Mouse (Mus musculus): ENCODE measurements at regions not wholly inside any gene's neighbourhood (a gene's known extent, or its start where the extent isn't known, plus 50 kb on each side); places are given as distances from the start of the nearest gene placed in this dataset.
A peak's percentile ranks its signal among the peaks of the same experiment; 100 is the strongest.

DNA sequence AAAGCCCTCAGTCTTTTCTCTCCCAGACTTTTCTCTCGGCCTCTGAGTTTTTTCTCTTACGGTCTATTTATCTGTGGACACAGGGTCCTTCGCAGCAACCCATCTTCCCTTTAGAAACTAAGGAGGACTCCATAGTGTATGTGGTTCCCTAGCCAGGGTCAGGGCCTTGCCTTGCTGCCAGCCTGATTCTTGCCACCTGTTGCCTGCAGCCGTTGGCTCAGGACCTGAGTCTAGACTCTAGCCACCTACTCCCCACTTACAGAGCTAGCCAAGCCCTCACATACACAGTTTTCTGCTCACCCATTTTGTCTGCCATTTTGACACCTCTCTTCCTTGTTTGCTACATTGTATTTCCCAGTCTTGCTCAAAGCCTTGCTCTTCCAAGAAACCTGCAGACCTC, 165.2 kb downstream of the Zfp36l1 start:
- Histone ChIP-seq H3K4me1 (peaks cover 62% of the 10 kb centered on the region), H3K36me3 (no peaks in the 10 kb centered on the region), H3K4me3 (no peak overlapping the region), H3K9me3 (no peaks in the 10 kb centered on the region), H3K9ac (no peak overlapping the region), H3K27ac (peak overlapping the region; percentile 74), H3K4me2 (no peak overlapping the region), H3K27me3 (no peaks in the 10 kb centered on the region)
- no peak for ATAC-seq (ENCODE audit: insufficient number of reproducible peaks, insufficient read depth, low FRiP score, low TSS enrichment, low read depth)
- 86% methylated on average over 4 of the region's 4 CpGs for WGBS

DNA sequence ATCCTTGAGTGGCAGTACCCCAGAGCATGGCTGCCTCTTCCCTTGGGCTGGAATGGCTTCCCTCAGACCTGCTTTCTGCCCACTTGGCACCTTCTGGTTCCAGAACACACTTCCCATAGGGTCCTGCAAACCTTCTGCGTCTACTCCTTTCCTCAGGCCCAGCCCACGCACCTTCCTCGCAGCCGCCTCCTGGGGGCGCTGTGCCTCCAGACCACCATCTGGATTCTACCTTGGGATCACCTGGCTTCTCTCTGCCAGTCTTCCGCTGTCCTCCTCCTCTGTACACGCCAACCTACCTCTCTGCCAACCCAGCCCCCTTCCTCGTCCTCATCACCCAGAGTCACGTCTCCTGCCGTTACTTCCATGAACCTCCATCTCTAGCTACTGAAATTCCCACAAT, 166.0 kb downstream of the Zfp36l1 start:
- no peak overlapping the region for H3K4me2 ChIP-seq
- no peaks in the 10 kb centered on the region for H3K36me3 ChIP-seq
- H3K4me3 ChIP-seq, result no peak overlapping the region
- H3K9me3 ChIP-seq, result no peaks in the 10 kb centered on the region
- peaks cover 69% of the 10 kb centered on the region for H3K4me1 ChIP-seq
- no peak overlapping the region for H3K9ac ChIP-seq
- WGBS, result 85% methylated on average over 10 of the region's 10 CpGs
- H3K27me3 ChIP-seq, result no peaks in the 10 kb centered on the region
- no peak overlapping the region for H3K27ac ChIP-seq
- ATAC-seq (ENCODE audit: insufficient number of reproducible peaks, insufficient read depth, low FRiP score, low TSS enrichment, low read depth), result no peak

DNA sequence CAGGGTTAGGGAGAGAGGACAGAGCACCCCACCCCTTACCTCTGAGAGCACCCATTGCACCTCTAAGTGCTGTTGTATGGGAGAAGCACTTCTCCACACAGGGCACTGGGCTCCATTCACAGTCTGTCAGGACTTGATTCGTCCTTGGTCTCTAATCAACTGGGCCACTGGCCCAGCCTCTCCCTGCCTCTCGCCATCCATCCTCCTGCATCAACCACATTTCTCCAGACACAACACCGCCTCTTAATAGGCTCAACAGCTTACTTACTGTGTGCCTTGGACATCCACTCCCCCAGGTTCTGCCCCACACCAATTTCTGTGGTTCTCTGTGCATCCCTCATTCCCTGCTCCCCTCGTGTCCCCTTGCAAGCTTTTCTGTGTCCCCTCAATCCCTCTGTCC, 166.9 kb downstream of the Zfp36l1 start:
- H3K27ac ChIP-seq, result peak overlapping the region; percentile 87; the same call in 1 of the 2 replicates
- H3K4me2 ChIP-seq, result no peak overlapping the region
- no peaks in the 10 kb centered on the region for H3K27me3 ChIP-seq
- no peaks in the 10 kb centered on the region for H3K9me3 ChIP-seq
- no peak overlapping the region for H3K9ac ChIP-seq
- no peak for ATAC-seq (ENCODE audit: insufficient number of reproducible peaks, insufficient read depth, low FRiP score, low TSS enrichment, low read depth)
- WGBS, result 88% methylated on average over 4 of the region's 4 CpGs
- H3K4me3 ChIP-seq, result no peak overlapping the region
- no peaks in the 10 kb centered on the region for H3K36me3 ChIP-seq
- H3K4me1 ChIP-seq, result peaks cover 68% of the 10 kb centered on the region

DNA sequence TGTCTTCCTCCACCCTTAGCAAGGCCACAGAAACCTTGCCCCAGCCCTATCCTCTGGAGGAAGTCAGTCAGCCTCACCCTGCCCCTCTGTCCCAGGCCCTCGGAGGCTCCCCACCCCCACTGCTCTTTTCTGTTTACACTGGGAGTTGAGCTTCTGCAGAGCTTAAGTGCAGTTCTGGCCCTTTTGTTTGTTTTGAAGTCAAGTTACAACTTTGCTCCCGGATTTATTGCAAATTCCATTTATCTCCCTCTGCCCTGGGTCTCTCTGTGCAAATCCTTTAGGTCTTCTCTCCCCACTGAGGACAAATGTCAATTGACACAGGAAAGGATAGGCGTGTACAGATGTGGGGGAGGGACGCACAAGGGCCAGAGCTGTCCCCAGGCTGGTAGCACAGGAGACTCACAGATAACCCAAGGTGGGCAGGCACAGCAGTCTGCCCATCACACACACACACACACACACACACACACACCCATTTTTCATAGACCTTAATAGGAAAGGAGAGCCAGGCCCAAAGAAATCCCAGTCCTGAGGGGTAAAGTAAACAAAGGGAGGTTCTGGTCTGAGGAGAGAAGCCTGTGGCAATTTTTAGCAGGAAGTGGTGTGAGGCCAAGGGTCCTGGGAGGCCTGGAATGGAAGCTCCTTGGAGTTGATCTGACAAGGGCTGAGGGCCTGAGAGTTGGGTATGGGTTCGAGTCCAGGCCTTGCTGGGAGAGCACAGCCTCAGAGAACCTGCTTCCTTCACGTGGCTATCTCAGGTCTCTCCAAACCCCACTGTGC, 167.9 kb downstream of the Zfp36l1 start:
- WGBS, result 23% methylated on average over 6 of the region's 6 CpGs
- Histone ChIP-seq H3K9me3 (no peaks in the 10 kb centered on the region), H3K9ac (peak overlapping the region; percentile 38; the same call in 1 of the 2 replicates), H3K36me3 (no peaks in the 10 kb centered on the region), H3K4me1 (peaks cover 68% of the 10 kb centered on the region), H3K27me3 (no peaks in the 10 kb centered on the region), H3K4me2 (no peak overlapping the region), H3K27ac (peak overlapping the region; percentile 87), H3K4me3 (no peak overlapping the region)
- ATAC-seq (ENCODE audit: insufficient number of reproducible peaks, insufficient read depth, low FRiP score, low TSS enrichment, low read depth), result no peak

DNA sequence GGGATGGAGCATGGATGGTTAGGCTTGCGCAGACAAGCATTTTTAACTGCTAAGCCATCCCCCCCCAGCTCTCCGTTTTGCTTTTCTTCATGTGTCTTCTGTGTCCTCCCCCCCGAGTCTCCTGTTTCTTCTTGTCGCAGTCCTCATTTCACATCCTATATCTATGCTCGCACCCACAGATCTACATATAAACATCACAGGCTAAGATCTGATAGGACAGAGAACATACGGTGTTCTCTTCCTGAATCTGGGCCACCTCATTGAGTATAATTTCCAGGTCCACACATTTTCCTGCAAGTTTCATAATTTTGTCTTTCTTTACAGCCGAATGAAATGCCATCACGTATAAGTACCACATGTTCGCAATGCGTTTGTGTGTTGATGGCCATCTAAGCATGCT, 168.7 kb downstream of the Zfp36l1 start:
- Histone ChIP-seq H3K4me1 (peaks cover 62% of the 10 kb centered on the region), H3K27ac (peak overlapping the region; percentile 87), H3K36me3 (no peaks in the 10 kb centered on the region), H3K4me3 (no peak overlapping the region), H3K9ac (no peak overlapping the region), H3K4me2 (no peak overlapping the region), H3K27me3 (no peaks in the 10 kb centered on the region), H3K9me3 (no peaks in the 10 kb centered on the region)
- WGBS, result 69% methylated on average over 10 of the region's 10 CpGs
- no peak for ATAC-seq (ENCODE audit: insufficient number of reproducible peaks, insufficient read depth, low FRiP score, low TSS enrichment, low read depth)

DNA sequence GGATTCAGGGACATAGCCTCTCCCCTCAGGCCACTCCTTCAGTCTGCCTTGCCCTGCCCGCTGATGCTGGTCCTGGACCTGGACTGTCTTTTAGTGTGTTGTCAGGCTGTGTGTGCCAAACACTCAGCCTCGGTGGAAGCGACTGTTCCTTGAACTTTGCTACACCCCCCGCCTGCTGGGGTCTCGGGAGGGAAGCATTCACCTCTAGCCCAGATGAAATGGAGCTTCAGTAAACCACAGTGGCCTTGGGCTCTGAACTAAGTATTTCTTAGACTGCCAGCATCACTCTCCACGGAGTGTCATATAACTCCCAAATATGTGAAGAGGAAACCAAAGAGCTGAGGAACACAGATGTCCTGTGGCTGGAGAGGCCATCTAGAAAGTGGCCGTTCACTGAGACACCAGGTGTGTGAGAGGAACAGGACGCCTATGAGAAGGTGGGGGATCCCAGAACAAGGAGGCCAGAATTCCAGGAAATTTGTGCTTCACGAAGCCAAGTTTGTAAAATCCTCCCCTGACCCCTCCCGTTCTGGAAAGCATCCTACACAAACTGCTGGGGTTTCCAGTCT, 170.2 kb downstream of the Zfp36l1 start:
- H3K27ac ChIP-seq, result peak overlapping the region; percentile 80
- H3K36me3 ChIP-seq, result no peaks in the 10 kb centered on the region
- H3K4me1 ChIP-seq, result peaks cover 50% of the 10 kb centered on the region
- H3K4me3 ChIP-seq, result no peak overlapping the region
- no peak overlapping the region for H3K4me2 ChIP-seq
- no peaks in the 10 kb centered on the region for H3K27me3 ChIP-seq
- peak; percentile 27; the same call in 1 of the 2 replicates for ATAC-seq (ENCODE audit: insufficient number of reproducible peaks, insufficient read depth, low FRiP score, low TSS enrichment, low read depth)
- WGBS, result 21% methylated on average over 10 of the region's 10 CpGs
- no peak overlapping the region for H3K9ac ChIP-seq
- H3K9me3 ChIP-seq, result no peaks in the 10 kb centered on the region

DNA sequence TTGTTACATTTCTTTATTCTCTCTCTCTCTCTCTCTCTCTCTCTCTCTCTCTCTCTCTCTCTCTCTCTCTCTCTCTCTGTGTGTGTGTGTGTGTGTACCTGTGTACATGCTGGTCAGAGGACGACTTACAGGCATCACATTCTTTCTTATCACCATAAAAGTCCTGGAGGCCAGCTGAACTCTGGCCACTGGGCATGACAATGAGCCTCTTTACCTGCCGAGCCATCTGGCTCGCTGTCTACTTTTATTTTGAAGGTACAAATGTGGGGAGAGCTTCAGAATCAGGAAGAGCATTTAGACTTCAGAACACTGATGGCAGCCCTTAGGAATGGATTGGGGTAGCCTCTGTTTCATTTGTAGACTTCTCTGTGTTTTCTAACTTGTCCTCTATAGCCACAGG, 171.0 kb downstream of the Zfp36l1 start:
- H3K4me1 ChIP-seq, result peaks cover 51% of the 10 kb centered on the region
- no peaks in the 10 kb centered on the region for H3K36me3 ChIP-seq
- no peaks in the 10 kb centered on the region for H3K27me3 ChIP-seq
- H3K9me3 ChIP-seq, result no peaks in the 10 kb centered on the region
- H3K4me2 ChIP-seq, result no peak overlapping the region
- no peak overlapping the region for H3K9ac ChIP-seq
- no peak overlapping the region for H3K4me3 ChIP-seq
- 39% methylated on average over 3 of the region's 3 CpGs for WGBS
- H3K27ac ChIP-seq, result peak overlapping the region; percentile 80; the same call in 1 of the 2 replicates
- no peak for ATAC-seq (ENCODE audit: insufficient number of reproducible peaks, insufficient read depth, low FRiP score, low TSS enrichment, low read depth)

DNA sequence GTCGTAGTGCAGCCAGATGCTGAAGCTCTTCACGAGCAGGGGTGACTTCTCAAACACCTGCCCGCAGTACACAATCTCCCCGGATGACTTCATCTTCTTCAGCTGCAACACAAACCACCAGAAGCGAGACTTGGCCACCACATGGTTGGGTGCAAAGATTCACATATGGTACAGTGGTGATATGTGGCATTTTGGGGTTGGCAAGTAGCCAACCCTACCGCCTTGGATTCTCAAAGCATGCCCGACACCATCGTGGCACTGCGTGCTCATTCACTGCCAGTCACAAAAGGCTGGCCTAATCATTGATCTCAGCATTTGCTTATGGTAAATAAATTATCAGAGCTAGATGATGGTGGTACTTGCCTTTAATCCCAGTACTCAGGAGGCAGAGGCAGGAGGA, 173.4 kb downstream of the Zfp36l1 start:
- ATAC-seq (ENCODE audit: insufficient number of reproducible peaks, insufficient read depth, low FRiP score, low TSS enrichment, low read depth), result no peak
- no peak overlapping the region for H3K27ac ChIP-seq
- peaks cover 41% of the 10 kb centered on the region for H3K4me1 ChIP-seq
- no peaks in the 10 kb centered on the region for H3K36me3 ChIP-seq
- H3K9ac ChIP-seq, result no peak overlapping the region
- H3K27me3 ChIP-seq, result no peaks in the 10 kb centered on the region
- WGBS, result 87% methylated on average over 9 of the region's 9 CpGs
- no peak overlapping the region for H3K4me2 ChIP-seq
- no peak overlapping the region for H3K4me3 ChIP-seq
- H3K9me3 ChIP-seq, result no peaks in the 10 kb centered on the region

DNA sequence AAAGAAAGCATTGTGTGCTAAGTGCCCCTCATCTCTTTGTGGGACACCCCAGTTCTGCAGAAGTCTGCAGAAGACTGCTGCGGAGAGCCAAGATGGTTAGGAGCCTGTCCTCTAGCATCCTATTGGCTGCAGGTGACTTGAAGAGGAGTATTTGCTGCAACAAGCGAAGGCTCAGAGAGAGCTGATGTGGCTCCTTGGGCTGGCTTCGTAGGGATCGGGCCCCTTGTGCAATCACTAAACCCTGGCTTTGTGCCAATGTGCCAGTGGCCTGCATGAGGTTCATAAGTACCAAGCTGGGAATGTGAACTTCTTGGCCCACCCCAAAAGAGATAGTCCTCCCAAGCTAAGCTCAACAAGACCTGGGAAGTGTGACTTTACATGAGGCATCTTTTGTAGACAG, 174.9 kb downstream of the Zfp36l1 start:
- WGBS, result 92% methylated on average over 4 of the region's 4 CpGs
- H3K4me2 ChIP-seq, result no peak overlapping the region
- H3K9ac ChIP-seq, result no peak overlapping the region
- no peak overlapping the region for H3K27ac ChIP-seq
- no peaks in the 10 kb centered on the region for H3K36me3 ChIP-seq
- peaks cover 25% of the 10 kb centered on the region for H3K4me1 ChIP-seq
- H3K9me3 ChIP-seq, result no peaks in the 10 kb centered on the region
- ATAC-seq (ENCODE audit: insufficient number of reproducible peaks, insufficient read depth, low FRiP score, low TSS enrichment, low read depth), result no peak
- no peaks in the 10 kb centered on the region for H3K27me3 ChIP-seq
- H3K4me3 ChIP-seq, result no peak overlapping the region

DNA sequence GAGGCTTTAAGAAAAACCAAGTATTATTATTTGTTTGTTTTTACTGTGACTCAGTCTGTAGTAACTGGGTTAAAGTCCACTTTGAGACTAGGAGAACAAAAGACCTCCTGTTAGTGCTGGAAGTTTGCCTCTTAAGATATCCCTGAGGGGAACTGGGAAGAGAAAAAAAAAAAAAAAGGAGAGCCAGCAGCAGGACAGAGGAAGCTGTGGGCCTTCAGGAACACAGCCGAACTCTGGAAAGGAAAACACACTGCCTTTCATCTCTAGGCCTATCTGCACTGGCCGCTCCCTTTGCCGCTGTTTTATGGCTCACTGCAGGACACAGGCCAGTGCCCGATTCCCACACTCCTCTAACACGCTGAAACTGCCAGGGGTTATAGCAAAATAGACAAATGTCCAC, 176.1 kb downstream of the Zfp36l1 start:
- H3K27me3 ChIP-seq, result no peaks in the 10 kb centered on the region
- WGBS, result 32% methylated on average over 5 of the region's 5 CpGs
- H3K4me2 ChIP-seq, result no peak overlapping the region
- peak overlapping the region; percentile 57; the same call in 1 of the 2 replicates for H3K27ac ChIP-seq
- ATAC-seq (ENCODE audit: insufficient number of reproducible peaks, insufficient read depth, low FRiP score, low TSS enrichment, low read depth), result no peak
- H3K9me3 ChIP-seq, result no peaks in the 10 kb centered on the region
- no peak overlapping the region for H3K9ac ChIP-seq
- H3K36me3 ChIP-seq, result no peaks in the 10 kb centered on the region
- peaks cover 19% of the 10 kb centered on the region for H3K4me1 ChIP-seq
- no peak overlapping the region for H3K4me3 ChIP-seq

DNA sequence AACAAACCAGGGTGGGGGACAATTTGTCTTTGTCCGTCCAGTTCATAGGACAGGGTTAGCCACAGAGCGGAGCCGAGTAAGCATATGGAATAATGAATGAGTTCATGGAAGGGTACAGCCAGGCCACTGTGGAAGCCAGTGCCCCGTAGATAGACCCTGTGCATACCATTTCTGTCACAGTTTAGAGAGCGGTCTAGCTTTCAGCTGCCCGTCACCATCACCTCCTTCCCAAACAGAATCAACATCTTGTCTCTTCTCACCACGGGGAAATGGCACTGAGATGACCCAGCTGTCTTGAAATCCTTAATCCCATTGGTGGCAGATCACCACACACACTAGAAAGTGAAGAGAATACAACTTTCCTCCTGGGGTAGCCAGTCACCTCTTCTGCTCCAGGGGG, 178.7 kb downstream of the Zfp36l1 start:
- H3K9ac ChIP-seq, result no peak overlapping the region
- H3K27ac ChIP-seq, result no peak overlapping the region
- H3K4me2 ChIP-seq, result no peak overlapping the region
- no peaks in the 10 kb centered on the region for H3K9me3 ChIP-seq
- no peaks in the 10 kb centered on the region for H3K36me3 ChIP-seq
- peaks cover 44% of the 10 kb centered on the region for H3K4me1 ChIP-seq
- no peaks in the 10 kb centered on the region for H3K27me3 ChIP-seq
- WGBS, result 70% methylated on average over 7 of the region's 7 CpGs
- H3K4me3 ChIP-seq, result no peak overlapping the region
- no peak for ATAC-seq (ENCODE audit: insufficient number of reproducible peaks, insufficient read depth, low FRiP score, low TSS enrichment, low read depth)

DNA sequence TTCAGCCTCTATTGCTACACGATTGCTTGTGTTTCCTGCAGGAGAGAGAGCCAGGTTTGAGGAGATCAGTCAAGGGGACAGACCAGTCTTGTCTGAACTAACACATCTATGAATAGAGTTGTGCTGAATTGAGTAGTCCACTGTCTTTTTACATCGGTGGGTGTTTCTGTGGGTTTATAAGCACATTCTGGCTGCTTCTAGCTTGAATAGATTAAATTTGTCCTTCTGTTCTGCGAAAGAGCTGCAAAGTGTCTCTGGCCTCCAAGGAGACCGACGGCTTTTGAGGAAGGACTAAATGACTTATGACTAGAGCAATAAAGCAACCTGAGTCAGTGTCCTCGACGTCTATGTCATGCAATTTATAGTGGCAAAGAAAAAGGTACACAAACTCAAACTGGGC, 179.9 kb downstream of the Zfp36l1 start:
- peaks cover 56% of the 10 kb centered on the region for H3K4me1 ChIP-seq
- no peak overlapping the region for H3K27ac ChIP-seq
- H3K4me3 ChIP-seq, result no peak overlapping the region
- no peaks in the 10 kb centered on the region for H3K36me3 ChIP-seq
- H3K9me3 ChIP-seq, result no peaks in the 10 kb centered on the region
- H3K9ac ChIP-seq, result no peak overlapping the region
- no peak for ATAC-seq (ENCODE audit: insufficient number of reproducible peaks, insufficient read depth, low FRiP score, low TSS enrichment, low read depth)
- no peak overlapping the region for H3K4me2 ChIP-seq
- no peaks in the 10 kb centered on the region for H3K27me3 ChIP-seq
- 93% methylated on average over 7 of the region's 7 CpGs for WGBS
